Mouse (Mus musculus) hindbrain, embryonic 13.5 days (tissue): ENCODE data around the gene Gm17409. TPM values are rescaled to one million over a fixed set of nuclear protein-coding genes. Genes with fewer than 3 reads are reported as not detected.

Experiments
- ATAC-seq: fragments of 200-750 bp; cut with Nextera tagmentation; 2 replicates; pipeline ENCODE4 v1.8.0; 2017; ENCODE audit warnings: moderate TSS enrichment; ENCODE audit not compliant: low FRiP score
- H3K27ac ChIP-seq: fragments of 300-500 bp; sonication (generic); 2 replicates; pipeline ENCODE4 v1.5.1; 2015; ENCODE audit warnings: inconsistent platforms, mild to moderate bottlenecking, moderate library complexity
- H3K27me3 ChIP-seq: fragments of 300-500 bp; sonication (generic); 2 replicates; pipeline ENCODE4 v1.6.1; 2015; ENCODE audit warnings: mild to moderate bottlenecking, inconsistent platforms
- H3K36me3 ChIP-seq: fragments of 300-500 bp; sonication (generic); 2 replicates; pipeline ENCODE4 v1.6.1; 2015; ENCODE audit warnings: mild to moderate bottlenecking, inconsistent platforms
- H3K4me1 ChIP-seq: fragments of 300-500 bp; sonication (generic); replicated peaks from 2 replicates; pipeline ENCODE4 v1.6.1; 2015; ENCODE audit warnings: inconsistent platforms
- H3K4me2 ChIP-seq: fragments of 300-500 bp; sonication (generic); 2 replicates; pipeline ENCODE4 v1.6.1; 2015; ENCODE audit warnings: inconsistent platforms, mild to moderate bottlenecking, moderate library complexity
- H3K4me3 ChIP-seq: fragments of 300-500 bp; sonication (generic); 2 replicates; pipeline ENCODE4 v1.5.1; 2015; ENCODE audit warnings: mild to moderate bottlenecking, inconsistent platforms
- H3K9ac ChIP-seq: fragments of 300-500 bp; sonication (generic); 2 replicates; pipeline ENCODE4 v1.6.1; 2015; ENCODE audit warnings: mild to moderate bottlenecking, inconsistent platforms
- H3K9me3 ChIP-seq: fragments of 300-500 bp; sonication (generic); 2 replicates; pipeline ENCODE4 v1.6.1; 2016; ENCODE audit warnings: inconsistent platforms
- WGBS: fragments of 180-500 bp; shearing (Covaris S2); methylation state at CpG from one replicate; pipeline ENCODE4 v1.1.7; 2015; 5-methylcytosine and 5-hydroxymethylcytosine counted together
- polyA plus RNA-seq: library from polyadenylated mRNA; unstranded; fragments of >200 nt; fragmentation: Nextera tagmentation; extraction: Ambion mirVana; gene quantifications from 2 replicates; pipeline ENCODE4 v1.2.1, GENCODE M21; 2015

Gm17409 gene
- not detected in 2 replicates for polyA plus RNA-seq

- H3K9me3 ChIP-seq: no peaks in the 10 kb centered on the region
- H3K27ac ChIP-seq: no peak within 1 kb of the TSS
- H3K4me1 ChIP-seq: no peaks in the 10 kb centered on the region
- no peak within 1 kb of the TSS for H3K4me3 ChIP-seq
- H3K9ac ChIP-seq: no peak within 1 kb of the TSS
- H3K36me3 ChIP-seq: peaks cover 56% of the 10 kb centered on the region
- no peak within 1 kb of the TSS for H3K4me2 ChIP-seq
- 95% methylated on average over 7 of the region's 7 CpGs for WGBS
- ATAC-seq: no peak
- H3K27me3 ChIP-seq: no peaks in the 10 kb centered on the region
These were observed at the start of gene Gm17409 for GRCm38 (mm10) chr2:58469816-58470215. Gene Gm17409, plus strand, starts transcription at chr2:58470116.

- Histone ChIP-seq H3K9me3 (no peaks in the 10 kb centered on the region), H3K27ac (no peak overlapping the region), H3K4me2 (no peak overlapping the region), H3K9ac (no peak overlapping the region), H3K4me3 (no peak overlapping the region), H3K27me3 (no peaks in the 10 kb centered on the region), H3K36me3 (peaks cover 4% of the 10 kb centered on the region; the same call in 1 of the 2 replicates), H3K4me1 (no peaks in the 10 kb centered on the region)
- WGBS: 88% methylated on average over 5 of the region's 5 CpGs
- no peak for ATAC-seq
These were observed 46.6 kb upstream of the Gm17409 start for GRCm38 (mm10) chr2:58423319-58423718.

GRCm38 (mm10) chr2:58425436-58426004, 44.4 kb upstream of the Gm17409 start:
- Histone ChIP-seq H3K4me2 (no peak overlapping the region), H3K27me3 (no peaks in the 10 kb centered on the region), H3K9me3 (no peaks in the 10 kb centered on the region), H3K36me3 (peaks cover 4% of the 10 kb centered on the region; the same call in 1 of the 2 replicates), H3K9ac (no peak overlapping the region), H3K27ac (no peak overlapping the region), H3K4me1 (no peaks in the 10 kb centered on the region), H3K4me3 (no peak overlapping the region)
- WGBS: 97% methylated on average over 13 of the region's 13 CpGs
- ATAC-seq: no peak

- H3K9ac ChIP-seq: no peak overlapping the region
- WGBS: 93% methylated on average over 7 of the region's 7 CpGs
- H3K4me1 ChIP-seq: no peaks in the 10 kb centered on the region; the same call in 1 of the 2 replicates
- H3K27ac ChIP-seq: no peak overlapping the region
- H3K9me3 ChIP-seq: no peaks in the 10 kb centered on the region
- H3K27me3 ChIP-seq: no peaks in the 10 kb centered on the region
- no peak overlapping the region for H3K4me3 ChIP-seq
- H3K36me3 ChIP-seq: no peaks in the 10 kb centered on the region
- H3K4me2 ChIP-seq: no peak overlapping the region
- ATAC-seq: no peak
These were observed 37.7 kb upstream of the Gm17409 start for GRCm38 (mm10) chr2:58432211-58432610.

- Histone ChIP-seq H3K9me3 (no peaks in the 10 kb centered on the region), H3K4me2 (no peak overlapping the region), H3K36me3 (no peaks in the 10 kb centered on the region), H3K9ac (no peak overlapping the region), H3K27ac (no peak overlapping the region), H3K4me3 (no peak overlapping the region), H3K4me1 (no peaks in the 10 kb centered on the region; the same call in 1 of the 2 replicates), H3K27me3 (no peaks in the 10 kb centered on the region)
- 96% methylated on average over 2 of the region's 2 CpGs for WGBS
- no peak for ATAC-seq
These were observed 36.6 kb upstream of the Gm17409 start for GRCm38 (mm10) chr2:58433317-58433716.

- Histone ChIP-seq H3K27me3 (no peaks in the 10 kb centered on the region), H3K4me3 (no peak overlapping the region), H3K4me2 (no peak overlapping the region), H3K9ac (no peak overlapping the region), H3K9me3 (no peaks in the 10 kb centered on the region), H3K4me1 (no peaks in the 10 kb centered on the region; the same call in 1 of the 2 replicates), H3K27ac (no peak overlapping the region), H3K36me3 (peaks cover 7% of the 10 kb centered on the region)
- no peak for ATAC-seq
- 93% methylated on average over 2 of the region's 2 CpGs for WGBS
These were observed 35.5 kb upstream of the Gm17409 start for GRCm38 (mm10) chr2:58434438-58434837.

GRCm38 (mm10) chr2:58435507-58435906, 34.4 kb upstream of the Gm17409 start:
- no peak overlapping the region for H3K4me2 ChIP-seq
- no peak overlapping the region for H3K4me3 ChIP-seq
- no peaks in the 10 kb centered on the region; the same call in 1 of the 2 replicates for H3K4me1 ChIP-seq
- WGBS: 89% methylated on average over 13 of the region's 13 CpGs
- no peak for ATAC-seq
- H3K9ac ChIP-seq: no peak overlapping the region
- H3K27me3 ChIP-seq: no peaks in the 10 kb centered on the region
- no peaks in the 10 kb centered on the region for H3K9me3 ChIP-seq
- H3K27ac ChIP-seq: no peak overlapping the region; the same call in 1 of the 2 replicates
- H3K36me3 ChIP-seq: peaks cover 7% of the 10 kb centered on the region

- H3K4me1 ChIP-seq: no peaks in the 10 kb centered on the region; the same call in 1 of the 2 replicates
- no peaks in the 10 kb centered on the region for H3K9me3 ChIP-seq
- peaks cover 7% of the 10 kb centered on the region for H3K36me3 ChIP-seq
- H3K4me3 ChIP-seq: no peak overlapping the region
- ATAC-seq: no peak
- WGBS: 69% methylated on average over 3 of the region's 3 CpGs
- H3K9ac ChIP-seq: no peak overlapping the region
- H3K27me3 ChIP-seq: no peaks in the 10 kb centered on the region
- H3K4me2 ChIP-seq: no peak overlapping the region
- H3K27ac ChIP-seq: no peak overlapping the region
These were observed 33.0 kb upstream of the Gm17409 start for GRCm38 (mm10) chr2:58436911-58437310.

GRCm38 (mm10) chr2:58443163-58443562, 26.8 kb upstream of the Gm17409 start:
- Histone ChIP-seq H3K4me1 (no peaks in the 10 kb centered on the region), H3K4me3 (no peak overlapping the region), H3K9ac (no peak overlapping the region), H3K36me3 (peaks cover 27% of the 10 kb centered on the region), H3K4me2 (no peak overlapping the region), H3K27ac (no peak overlapping the region), H3K9me3 (no peaks in the 10 kb centered on the region), H3K27me3 (no peaks in the 10 kb centered on the region)
- 85% methylated on average over 4 of the region's 4 CpGs for WGBS
- ATAC-seq: no peak

GRCm38 (mm10) chr2:58447001-58447400, 22.9 kb upstream of the Gm17409 start:
- Histone ChIP-seq H3K4me3 (no peak overlapping the region), H3K27me3 (no peaks in the 10 kb centered on the region), H3K4me1 (no peaks in the 10 kb centered on the region), H3K36me3 (peaks cover 23% of the 10 kb centered on the region), H3K9me3 (no peaks in the 10 kb centered on the region), H3K9ac (no peak overlapping the region), H3K4me2 (no peak overlapping the region), H3K27ac (no peak overlapping the region)
- ATAC-seq: no peak
- WGBS: 96% methylated on average over 15 of the region's 15 CpGs

- H3K36me3 ChIP-seq: peaks cover 33% of the 10 kb centered on the region
- H3K27me3 ChIP-seq: no peaks in the 10 kb centered on the region
- H3K4me3 ChIP-seq: no peak overlapping the region
- no peak overlapping the region for H3K4me2 ChIP-seq
- H3K27ac ChIP-seq: no peak overlapping the region
- no peaks in the 10 kb centered on the region for H3K9me3 ChIP-seq
- H3K4me1 ChIP-seq: peaks cover 3% of the 10 kb centered on the region; the same call in 1 of the 2 replicates
- 86% methylated on average over 16 of the region's 16 CpGs for WGBS
- no peak for ATAC-seq
- H3K9ac ChIP-seq: no peak overlapping the region
These were observed 15.6 kb upstream of the Gm17409 start for GRCm38 (mm10) chr2:58454095-58454865.

GRCm38 (mm10) chr2:58456843-58457487, 13.0 kb upstream of the Gm17409 start:
- no peak overlapping the region for H3K9ac ChIP-seq
- H3K4me2 ChIP-seq: no peak overlapping the region
- H3K4me3 ChIP-seq: no peak overlapping the region
- H3K4me1 ChIP-seq: peaks cover 3% of the 10 kb centered on the region; the same call in 1 of the 2 replicates
- no peak for ATAC-seq
- H3K27ac ChIP-seq: no peak overlapping the region
- peaks cover 47% of the 10 kb centered on the region for H3K36me3 ChIP-seq
- H3K27me3 ChIP-seq: no peaks in the 10 kb centered on the region
- no peaks in the 10 kb centered on the region for H3K9me3 ChIP-seq
- WGBS: 94% methylated on average over 8 of the region's 8 CpGs
